Comparison of ENCODE assay signal across 8 mouse cellular contexts in the genomic region with DNA sequence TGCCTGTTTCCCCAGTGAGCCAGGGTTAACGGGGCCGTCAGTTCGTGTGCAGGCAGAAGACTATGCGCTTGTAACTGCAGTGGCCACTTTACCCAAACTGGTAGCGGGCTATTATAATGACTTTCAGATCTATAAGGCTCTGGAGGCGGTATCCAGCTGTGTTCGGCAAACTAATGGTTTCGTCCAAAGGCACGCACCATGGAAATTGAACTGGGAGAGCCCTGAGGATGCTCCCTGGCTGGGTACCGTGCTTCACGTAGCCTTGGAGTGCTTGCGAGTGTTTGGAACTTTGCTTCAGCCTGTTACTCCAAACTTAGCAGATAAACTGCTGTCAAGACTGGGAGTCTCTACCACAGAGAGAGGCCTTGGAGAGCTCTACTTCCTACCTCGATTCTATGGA. TPM values are rescaled to one million over a fixed set of nuclear protein-coding genes. Genes with fewer than 3 reads are reported as not detected.
A peak's percentile ranks its signal among the peaks of the same experiment; 100 is the strongest.
DNase-seq lines count a peak whose midpoint lies in the region; ATAC-seq and TF ChIP-seq lines count a peak whose summit lies in the region.

No protein-coding gene starts in this region.

- H3K4me1 ChIP-seq in lung, postnatal 0 days (ENCODE audit: insufficient read depth, low read depth, low read length) = peaks cover 16% of the 10 kb centered on the region
- peaks cover 19% of the 10 kb centered on the region for H3K4me1 ChIP-seq in embryonic facial prominence, embryonic 12.5 days
- peaks cover 45% of the 10 kb centered on the region for H3K4me1 ChIP-seq in hindbrain, embryonic 15.5 days (replicated peaks)

- H3ac ChIP-seq in myocyte (ENCODE audit: control insufficient read depth, insufficient read length) = peak overlapping the region; percentile 38

- H3K4me3 ChIP-seq in lung, postnatal 0 days (ENCODE audit: low read depth, low read length) = peak overlapping the region; percentile 70
- peak overlapping the region; percentile 80 for H3K4me3 ChIP-seq in embryonic facial prominence, embryonic 12.5 days
- H3K4me3 ChIP-seq in hindbrain, embryonic 15.5 days = peak overlapping the region; percentile 82
- H3K4me3 ChIP-seq in myocyte = peak overlapping the region; percentile 95

- no peak overlapping the region for H3K9ac ChIP-seq in lung, postnatal 0 days (replicated peaks; ENCODE audit: low read depth)
- peak overlapping the region; percentile 76 for H3K9ac ChIP-seq in embryonic facial prominence, embryonic 12.5 days
- peak overlapping the region; percentile 78 for H3K9ac ChIP-seq in hindbrain, embryonic 15.5 days

- H3K9me3 ChIP-seq in lung, postnatal 0 days (ENCODE audit: low read length) = no peaks in the 10 kb centered on the region
- no peaks in the 10 kb centered on the region for H3K9me3 ChIP-seq in embryonic facial prominence, embryonic 12.5 days
- H3K9me3 ChIP-seq in hindbrain, embryonic 15.5 days = no peaks in the 10 kb centered on the region

- H3K27me3 ChIP-seq in lung, postnatal 0 days (replicated peaks; ENCODE audit: insufficient read depth, low read length) = no peaks in the 10 kb centered on the region
- no peaks in the 10 kb centered on the region for H3K27me3 ChIP-seq in embryonic facial prominence, embryonic 12.5 days
- H3K27me3 ChIP-seq in hindbrain, embryonic 15.5 days = no peaks in the 10 kb centered on the region
- no peaks in the 10 kb centered on the region for H3K27me3 ChIP-seq in myocyte (ENCODE audit: control insufficient read depth, insufficient read depth, insufficient read length)

- no peak for TF ChIP-seq POLR2A in myocyte (IDR thresholded peaks at IDR 0.05; ENCODE audit: insufficient read length, low read depth)

- DNase-seq in lung, postnatal 0 days (ENCODE audit: low spot score) = no peak
- no peak for DNase-seq in lung, postnatal 14 days
- DNase-seq in testis, postnatal 10 days (ENCODE audit: low spot score) = no peak
- no peak for DNase-seq in yolk sac, embryonic 10.5 days (ENCODE audit: low spot score)
- DNase-seq in lung, postnatal 25 days (ENCODE audit: low spot score) = no peak

- 27% methylated on average over 13 of the region's 13 CpGs for WGBS in lung, postnatal 0 days
- WGBS in embryonic facial prominence, embryonic 12.5 days = 25% methylated on average over 13 of the region's 13 CpGs
- WGBS in hindbrain, embryonic 15.5 days = 17% methylated on average over 13 of the region's 13 CpGs

- TF ChIP-seq EP300 in lung, postnatal 0 days (IDR thresholded peaks at IDR 0.05) = no peak

- H3K27ac ChIP-seq in lung, postnatal 0 days (ENCODE audit: low read length) = no peak overlapping the region
- no peak overlapping the region for H3K27ac ChIP-seq in embryonic facial prominence, embryonic 12.5 days
- H3K27ac ChIP-seq in hindbrain, embryonic 15.5 days (replicated peaks) = no peak overlapping the region

- no peaks in the 10 kb centered on the region for H3K36me3 ChIP-seq in lung, postnatal 0 days (ENCODE audit: insufficient read depth, low read length)
- H3K36me3 ChIP-seq in embryonic facial prominence, embryonic 12.5 days = no peaks in the 10 kb centered on the region
- H3K36me3 ChIP-seq in hindbrain, embryonic 15.5 days = 0 out of 2 replicates have a peak, but pooled peaks cover 3% of the 10 kb centered on the region
- H3K36me3 ChIP-seq in myocyte (ENCODE audit: control insufficient read depth, insufficient read depth) = peaks cover 5% of the 10 kb centered on the region

- H3K4me2 ChIP-seq in lung, postnatal 0 days (replicated peaks; ENCODE audit: low read depth, low read length) = peak overlapping the region; percentile 94
- peak overlapping the region; percentile 79 for H3K4me2 ChIP-seq in embryonic facial prominence, embryonic 12.5 days (replicated peaks)
- peak overlapping the region; percentile 92 for H3K4me2 ChIP-seq in hindbrain, embryonic 15.5 days
- peak overlapping the region; percentile 97 for H3K4me2 ChIP-seq in myocyte (ENCODE audit: low read depth)

- peaks cover 46% of the 10 kb centered on the region for H3K79me2 ChIP-seq in myocyte (ENCODE audit: control insufficient read depth, insufficient read depth)

- ATAC-seq in lung, postnatal 0 days = no peak
- ATAC-seq in embryonic facial prominence, embryonic 12.5 days (ENCODE audit: insufficient number of reproducible peaks, insufficient read depth, low FRiP score, low TSS enrichment) = no peak
- no peak for ATAC-seq in hindbrain, embryonic 15.5 days (ENCODE audit: low FRiP score, low read depth)

- no peak for TF ChIP-seq CTCF in lung, postnatal 0 days (IDR thresholded peaks at IDR 0.05)

TF ChIP-seq in myocyte, 11 proteins besides CTCF, POLR2A, EP300 and RAD21:
- no peak for TF ChIP-seq TCF12 (IDR thresholded peaks at IDR 0.05; ENCODE audit: insufficient read depth, poor library complexity, severe bottlenecking)
- no peak for TF ChIP-seq MYOD1 (IDR thresholded peaks at IDR 0.05; ENCODE audit: control insufficient read depth in 1 of 3, insufficient read length in 2 of 3, low read depth in 2 of 3)
- TF ChIP-seq MYOG (IDR thresholded peaks at IDR 0.05; ENCODE audit: control insufficient read depth in 1 of 3, insufficient read depth in 1 of 3, insufficient read length in 2 of 3, low read depth in 2 of 3) = no peak
- TF ChIP-seq CEBPB (IDR thresholded peaks at IDR 0.05; ENCODE audit: insufficient read depth, poor library complexity, severe bottlenecking) = no peak
- no peak for TF ChIP-seq REST (IDR thresholded peaks at IDR 0.05; ENCODE audit: insufficient read depth, insufficient read length)
- TF ChIP-seq E2F4 (IDR thresholded peaks at IDR 0.05; ENCODE audit: insufficient read depth) = no peak
- no peak for TF ChIP-seq SRF (IDR thresholded peaks at IDR 0.05; ENCODE audit: control insufficient read depth, insufficient read length, low read depth)
- TF ChIP-seq POLR2AphosphoS2 (IDR thresholded peaks at IDR 0.05; ENCODE audit: insufficient read length, low read depth) = no peak
- TF ChIP-seq USF1 (IDR thresholded peaks at IDR 0.05; ENCODE audit: low read depth) = no peak
- no peak for TF ChIP-seq MAX (IDR thresholded peaks at IDR 0.05; ENCODE audit: low read depth)
- no peak for TF ChIP-seq TCF3 (IDR thresholded peaks at IDR 0.05; ENCODE audit: insufficient read length, low read depth)

RNA-seq across cellular contexts. Expression of gene Mars2, which starts 1.5 kb away (rescaled TPM):
- 1.3 and 1.4 TPM in 2 replicates for polyA plus RNA-seq in lung, postnatal 0 days (2015; fragmentation: Nextera tagmentation; extraction: Ambion mirVana)
- 2.8 and 3.1 TPM in 2 replicates for polyA plus RNA-seq in embryonic facial prominence, embryonic 12.5 days (2016; fragmentation: Nextera tagmentation; extraction: Ambion mirVana)
- polyA plus RNA-seq in hindbrain, embryonic 15.5 days (2015; fragmentation: Nextera tagmentation; extraction: Ambion mirVana) = 3.4 TPM in 2 replicates
- polyA plus RNA-seq in myocyte (2012; fragmentation: generic; extraction: Trizol) = 2.2 TPM

RNA-seq across cellular contexts. Expression of gene Rftn2, which starts 11.9 kb away (rescaled TPM):
- 13.6 and 13.9 TPM in 2 replicates for polyA plus RNA-seq in lung, postnatal 0 days (2015; fragmentation: Nextera tagmentation; extraction: Ambion mirVana)
- polyA plus RNA-seq in embryonic facial prominence, embryonic 12.5 days (2016; fragmentation: Nextera tagmentation; extraction: Ambion mirVana) = 26.1 and 27.9 TPM in 2 replicates
- 11.0 and 11.8 TPM in 2 replicates for polyA plus RNA-seq in hindbrain, embryonic 15.5 days (2015; fragmentation: Nextera tagmentation; extraction: Ambion mirVana)
- polyA plus RNA-seq in myocyte (2012; fragmentation: generic; extraction: Trizol) = 41.0 TPM
